Mouse (Mus musculus) ES-Bruce4 (cell line): ENCODE measurements around the gene Vps52. TPM values are rescaled to one million over a fixed set of nuclear protein-coding genes. Genes with fewer than 3 reads are reported as not detected.

Experiments
- H3K27ac ChIP-seq: 2 replicates; pipeline ENCODE4 v1.5.1; 2012; ENCODE audit warnings: low read length, inconsistent platforms; ENCODE audit not compliant: insufficient read depth
- H3K27me3 ChIP-seq: 2 replicates; pipeline ENCODE4 v1.6.1; 2012; ENCODE audit warnings: mild to moderate bottlenecking, low read length, inconsistent platforms; ENCODE audit not compliant: control insufficient read depth, poor library complexity, insufficient read depth, severe bottlenecking
- H3K36me3 ChIP-seq: 2 replicates; pipeline ENCODE4 v1.6.1; 2012; ENCODE audit warnings: inconsistent platforms, mild to moderate bottlenecking, low read length, moderate library complexity; ENCODE audit not compliant: control insufficient read depth, poor library complexity, insufficient read depth, severe bottlenecking
- H3K4me1 ChIP-seq: one replicate; pipeline ENCODE4 v1.8.1; 2011; ENCODE audit warnings: low read length; ENCODE audit not compliant: control insufficient read depth, insufficient read depth
- H3K4me3 ChIP-seq: 2 replicates; pipeline ENCODE4 v1.5.1; 2011; ENCODE audit warnings: low read depth, mild to moderate bottlenecking, low read length
- H3K9ac ChIP-seq: 2 replicates; pipeline ENCODE4 v1.6.1; 2012; ENCODE audit warnings: low read depth, mild to moderate bottlenecking, inconsistent platforms; ENCODE audit not compliant: poor library complexity, severe bottlenecking
- H3K9me3 ChIP-seq: replicated peaks from 2 replicates; pipeline ENCODE4 v1.6.1; 2012; ENCODE audit warnings: mild to moderate bottlenecking, low read length, inconsistent platforms; ENCODE audit not compliant: control insufficient read depth, poor library complexity, insufficient read depth, severe bottlenecking
- CTCF ChIP-seq: IDR thresholded peaks from one replicate; pipeline ENCODE4 v1.8.1; 2011; ENCODE audit warnings: low read depth, low read length
- EP300 ChIP-seq: IDR thresholded peaks from 2 replicates; pipeline ENCODE4 v1.6.1; 2011; ENCODE audit warnings: low read depth, low read length; ENCODE audit not compliant: insufficient read depth
- POLR2A ChIP-seq: IDR thresholded peaks from one replicate; pipeline ENCODE4 v1.8.1; 2011; ENCODE audit warnings: low read length; ENCODE audit not compliant: insufficient read depth
- polyA plus RNA-seq: library from polyadenylated mRNA; stranded (reverse); fragments of >200 nt; gene quantifications from 2 replicates; pipeline ENCODE4 v1.2.4, GENCODE M21; 2011; ENCODE audit warnings: low read depth; ENCODE audit not compliant: missing spikeins, insufficient read depth, insufficient read length

Vps52 gene
- polyA plus RNA-seq, 1 experiment, result 19.0 TPM

GRCm38 (mm10) chr17:33969394-33969793 lies 13.8 kb downstream of the Vps52 start:
- Histone ChIP-seq H3K27me3 (no peaks in the 10 kb centered on the region), H3K9me3 (no peaks in the 10 kb centered on the region; the same call in 1 of the 2 replicates), H3K4me1 (no peaks in the 10 kb centered on the region), H3K36me3 (no peaks in the 10 kb centered on the region), H3K9ac (no peak overlapping the region), H3K27ac (no peak overlapping the region), H3K4me3 (no peak overlapping the region)
- TF ChIP-seq POLR2A (no peak), CTCF (peak; percentile 31)

- TF ChIP-seq EP300, result no peak
- no peak for TF ChIP-seq CTCF
- TF ChIP-seq POLR2A, result no peak
- no peak overlapping the region for H3K4me3 ChIP-seq
Measured at GRCm38 (mm10) chr17:33972691-33973090, 17.1 kb downstream of the Vps52 start.

GRCm38 (mm10) chr17:33973572-33973971 lies 18.0 kb downstream of the Vps52 start:
- H3K36me3 ChIP-seq, result no peaks in the 10 kb centered on the region
- H3K4me3 ChIP-seq, result no peak overlapping the region
- TF ChIP-seq POLR2A (no peak), CTCF (no peak), EP300 (no peak)
- no peaks in the 10 kb centered on the region; the same call in 1 of the 2 replicates for H3K9me3 ChIP-seq
- H3K27me3 ChIP-seq, result peaks cover 2% of the 10 kb centered on the region; the same call in 1 of the 2 replicates
- no peak overlapping the region for H3K27ac ChIP-seq
- no peak overlapping the region for H3K9ac ChIP-seq
- no peaks in the 10 kb centered on the region for H3K4me1 ChIP-seq

More at GRCm38 (mm10) chr17:33972691-33973090, 17.1 kb downstream of the Vps52 start:
- Histone ChIP-seq H3K27ac (no peak overlapping the region), H3K27me3 (no peaks in the 10 kb centered on the region), H3K9me3 (no peaks in the 10 kb centered on the region; the same call in 1 of the 2 replicates), H3K4me1 (no peaks in the 10 kb centered on the region), H3K9ac (no peak overlapping the region), H3K36me3 (no peaks in the 10 kb centered on the region)

- Histone ChIP-seq H3K27me3 (peaks cover 2% of the 10 kb centered on the region; the same call in 1 of the 2 replicates), H3K9ac (peak overlapping the region; percentile 45)
Measured at GRCm38 (mm10) chr17:33977861-33978557, 22.4 kb downstream of the Vps52 start.

DNA sequence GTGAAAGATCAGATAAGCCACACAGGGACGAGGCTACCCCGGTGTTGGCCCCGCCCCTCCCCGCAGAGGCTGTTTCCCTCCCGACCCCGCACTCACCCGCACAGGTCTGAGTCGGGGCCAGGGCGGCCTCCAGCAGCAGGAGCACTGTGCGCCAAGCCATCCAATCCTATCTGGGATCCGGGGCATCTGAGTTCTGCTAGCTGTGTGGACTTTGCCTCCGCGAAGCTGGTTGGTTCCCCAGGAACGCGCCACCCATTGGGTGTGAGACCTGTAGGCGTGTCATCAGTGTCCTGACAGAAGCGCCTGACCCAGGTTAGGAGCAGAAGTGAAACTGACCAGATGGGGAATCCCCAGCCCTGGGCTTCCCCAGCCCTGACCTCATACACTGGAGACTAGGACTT lies 23.0 kb downstream of the Vps52 start:
- Histone ChIP-seq H3K9me3 (no peaks in the 10 kb centered on the region), H3K27ac (no peak overlapping the region), H3K9ac (peak overlapping the region; percentile 45), H3K4me1 (peaks cover 7% of the 10 kb centered on the region), H3K36me3 (no peaks in the 10 kb centered on the region), H3K27me3 (peaks cover 2% of the 10 kb centered on the region; the same call in 1 of the 2 replicates), H3K4me3 (peak overlapping the region; percentile 74)
- TF ChIP-seq POLR2A (peak; percentile 52), EP300 (no peak)

More at GRCm38 (mm10) chr17:33977861-33978557, 22.4 kb downstream of the Vps52 start:
- H3K36me3 ChIP-seq, result no peaks in the 10 kb centered on the region
- no peak for TF ChIP-seq POLR2A
- 0 out of 2 replicates have a peak, but pooled peaks have one; percentile 1 for TF ChIP-seq EP300
- H3K4me3 ChIP-seq, result peak overlapping the region; percentile 74
- no peak overlapping the region for H3K27ac ChIP-seq
- peaks cover 7% of the 10 kb centered on the region for H3K4me1 ChIP-seq
- H3K9me3 ChIP-seq, result no peaks in the 10 kb centered on the region

DNA sequence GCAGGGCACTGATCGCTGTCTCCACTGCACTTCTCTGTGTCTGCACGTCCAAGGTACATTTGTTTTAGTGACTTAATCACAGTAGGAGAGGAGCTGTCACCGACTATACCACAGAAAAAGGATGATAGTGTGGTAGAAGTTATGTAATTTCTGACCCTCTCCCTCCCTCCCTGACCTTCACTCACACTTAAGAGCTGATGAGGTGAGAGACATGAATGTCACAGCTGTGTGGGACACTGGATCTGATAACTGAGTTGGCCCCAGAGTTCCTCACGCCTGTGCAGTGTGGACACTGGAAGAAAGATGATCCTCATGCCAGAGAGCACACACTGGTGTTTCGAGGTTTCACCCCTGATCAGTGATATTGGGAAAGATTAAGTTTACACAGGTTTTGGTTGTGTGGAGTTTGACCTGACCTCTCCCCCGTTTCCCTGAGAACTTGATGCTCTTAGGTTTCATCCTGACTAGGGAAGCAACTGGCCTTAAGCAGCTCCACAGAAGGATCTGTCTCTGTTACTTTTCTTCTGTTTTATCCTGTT lies 24.0 kb downstream of the Vps52 start:
- no peaks in the 10 kb centered on the region for H3K36me3 ChIP-seq
- no peak overlapping the region for H3K4me3 ChIP-seq
- peaks cover 2% of the 10 kb centered on the region; the same call in 1 of the 2 replicates for H3K27me3 ChIP-seq
- no peak overlapping the region for H3K27ac ChIP-seq
- H3K4me1 ChIP-seq, result peaks cover 7% of the 10 kb centered on the region
- no peaks in the 10 kb centered on the region for H3K9me3 ChIP-seq
- no peak overlapping the region for H3K9ac ChIP-seq
- no peak for TF ChIP-seq EP300
- TF ChIP-seq POLR2A, result no peak
- TF ChIP-seq CTCF, result no peak
